Mouse (Mus musculus) forebrain, embryonic 15.5 days (tissue): ENCODE data around the gene Dhx32. TPM values are rescaled to one million over a fixed set of nuclear protein-coding genes. Genes with fewer than 3 reads are reported as not detected.

Source experiments
- ATAC-seq: fragments of 200-750 bp; cut with Nextera tagmentation; replicated peaks from 2 replicates; pipeline ENCODE4 v1.8.0; 2017; ENCODE audit warnings: mild to moderate bottlenecking, moderate TSS enrichment, moderate library complexity
- H3K27ac ChIP-seq: fragments of 300-500 bp; sonication (generic); replicated peaks from 2 replicates; pipeline ENCODE4 v1.5.1; 2015; ENCODE audit warnings: mild to moderate bottlenecking, inconsistent platforms
- H3K27me3 ChIP-seq: fragments of 300-500 bp; sonication (generic); 2 replicates; pipeline ENCODE4 v1.6.1; 2015; ENCODE audit warnings: inconsistent platforms
- H3K36me3 ChIP-seq: fragments of 300-500 bp; sonication (generic); 2 replicates; pipeline ENCODE4 v1.6.1; 2015; ENCODE audit warnings: mild to moderate bottlenecking, inconsistent platforms
- H3K4me1 ChIP-seq: fragments of 300-500 bp; sonication (generic); 2 replicates; pipeline ENCODE4 v1.6.1; 2015; ENCODE audit warnings: inconsistent platforms
- H3K4me2 ChIP-seq: fragments of 300-500 bp; sonication (generic); replicated peaks from 2 replicates; pipeline ENCODE4 v1.6.1; 2015; ENCODE audit warnings: mild to moderate bottlenecking, inconsistent platforms
- H3K4me3 ChIP-seq: fragments of 300-500 bp; sonication (generic); 2 replicates; pipeline ENCODE4 v1.5.1; 2015; ENCODE audit warnings: mild to moderate bottlenecking, inconsistent platforms
- H3K9ac ChIP-seq: fragments of 300-500 bp; sonication (generic); replicated peaks from 2 replicates; pipeline ENCODE4 v1.6.1; 2015; ENCODE audit warnings: mild to moderate bottlenecking, inconsistent platforms
- H3K9me3 ChIP-seq: fragments of 300-500 bp; sonication (generic); 2 replicates; pipeline ENCODE4 v1.6.1; 2016; ENCODE audit warnings: inconsistent platforms
- WGBS: fragments of 180-500 bp; shearing (Covaris S2); methylation state at CpG from one replicate; pipeline ENCODE4 v1.1.7; 2015; ENCODE audit warnings: mixed read lengths; 5-methylcytosine and 5-hydroxymethylcytosine counted together
- polyA plus RNA-seq: library from polyadenylated mRNA; unstranded; fragments of >200 nt; fragmentation: Nextera tagmentation; extraction: Ambion mirVana; gene quantifications from 2 replicates; pipeline ENCODE4 v1.2.1, GENCODE M21; 2015

The Dhx32 gene
- polyA plus RNA-seq, 1 experiment from 2014 or later: 50.3 TPM

DNA sequence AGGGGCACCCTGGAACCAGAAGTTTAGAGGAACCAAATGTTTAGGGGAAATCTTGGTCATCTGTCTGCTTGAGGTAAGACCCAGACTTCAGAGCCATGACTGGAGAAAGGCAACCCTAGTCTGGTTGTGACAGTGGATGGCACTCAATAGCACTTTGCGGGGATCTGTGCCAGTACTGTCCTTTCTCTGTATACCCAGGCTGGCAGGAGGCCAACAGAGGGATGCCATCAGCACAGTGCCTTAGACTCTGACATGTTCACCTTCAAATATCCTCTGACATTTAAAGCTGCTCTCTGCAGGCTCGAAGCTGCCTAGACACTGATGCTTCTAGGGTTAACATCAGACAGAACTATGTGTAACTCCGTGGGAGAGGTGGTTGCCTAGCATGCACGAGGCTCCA, 103.1 kb downstream of the Dhx32 start:
- Histone ChIP-seq H3K9ac (no peak overlapping the region), H3K4me2 (no peak overlapping the region), H3K27ac (no peak overlapping the region), H3K9me3 (no peaks in the 10 kb centered on the region), H3K27me3 (no peaks in the 10 kb centered on the region), H3K4me1 (no peaks in the 10 kb centered on the region), H3K36me3 (peaks cover 4% of the 10 kb centered on the region; the same call in 1 of the 2 replicates), H3K4me3 (no peak overlapping the region)
- ATAC-seq: no peak
- 55% methylated on average over 4 of the region's 4 CpGs for WGBS

DNA sequence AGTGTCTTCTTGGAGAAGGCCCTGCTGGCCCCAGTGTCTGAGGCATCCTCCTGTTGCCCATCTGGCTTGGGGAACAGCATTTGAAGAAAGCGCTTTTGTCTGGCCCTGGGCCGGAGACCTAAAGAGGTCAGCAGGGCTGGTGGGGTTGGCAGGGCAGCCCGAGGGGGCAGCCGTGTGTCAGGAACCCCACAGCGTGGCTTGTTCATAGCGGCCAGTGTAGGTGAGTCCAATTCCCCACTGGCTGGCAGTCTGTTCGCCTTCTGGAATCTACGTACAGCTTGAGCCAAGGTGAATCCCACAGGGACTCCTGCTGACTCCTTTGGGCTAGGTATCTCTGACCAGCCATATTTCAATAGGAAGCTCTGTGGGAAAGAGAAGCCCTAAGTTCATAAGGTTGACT, 103.8 kb downstream of the Dhx32 start:
- Histone ChIP-seq H3K4me1 (no peaks in the 10 kb centered on the region), H3K36me3 (no peaks in the 10 kb centered on the region), H3K27ac (no peak overlapping the region), H3K4me3 (no peak overlapping the region), H3K9ac (no peak overlapping the region), H3K27me3 (no peaks in the 10 kb centered on the region), H3K4me2 (no peak overlapping the region), H3K9me3 (no peaks in the 10 kb centered on the region)
- WGBS: 88% methylated on average over 8 of the region's 8 CpGs
- ATAC-seq: no peak

DNA sequence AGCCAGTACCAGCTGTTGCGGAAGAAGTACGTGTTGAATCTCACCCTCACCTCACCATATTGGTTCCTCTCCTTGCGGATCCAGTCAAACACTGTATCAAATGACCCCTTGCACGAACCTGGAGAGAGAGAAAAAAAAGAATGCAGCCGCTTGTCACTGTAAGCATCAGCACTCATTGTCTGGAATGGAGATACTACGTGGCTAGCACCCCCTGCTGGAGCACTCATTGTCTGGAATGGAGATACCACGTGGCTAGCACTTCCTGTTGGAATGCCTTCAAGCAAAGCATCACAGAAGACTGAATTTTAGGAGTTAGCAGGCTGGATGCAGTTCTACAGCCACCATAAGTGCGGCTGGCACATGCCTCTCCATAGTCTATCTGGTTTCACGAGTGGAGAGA, 106.5 kb downstream of the Dhx32 start:
- H3K36me3 ChIP-seq: peaks cover 20% of the 10 kb centered on the region
- H3K27me3 ChIP-seq: no peaks in the 10 kb centered on the region
- H3K4me3 ChIP-seq: no peak overlapping the region
- WGBS: 70% methylated on average over 9 of the region's 9 CpGs
- no peak overlapping the region for H3K9ac ChIP-seq
- no peaks in the 10 kb centered on the region for H3K9me3 ChIP-seq
- no peak overlapping the region for H3K27ac ChIP-seq
- ATAC-seq: no peak
- no peaks in the 10 kb centered on the region for H3K4me1 ChIP-seq
- no peak overlapping the region for H3K4me2 ChIP-seq

Other genes starting within 250 kb of the Dhx32 start
- not detected in 2 replicates for gene Tex36, start 180.6 kb downstream of the Dhx32 start, polyA plus RNA-seq
- 22.6 and 25.9 TPM in 2 replicates for gene Edrf1, start 145.2 kb downstream of the Dhx32 start, polyA plus RNA-seq
- 0.14 TPM in 1 of 2 replicates, not detected in the other for gene Mmp21, start 102.7 kb downstream of the Dhx32 start, polyA plus RNA-seq
- gene Bccip, start 73.4 kb downstream of the Dhx32 start, polyA plus RNA-seq: 115 and 117 TPM in 2 replicates
- gene Uros, start 72.7 kb downstream of the Dhx32 start, polyA plus RNA-seq: 52.9 and 55.3 TPM in 2 replicates
- 4.0 TPM in 2 replicates for gene Fank1, start 5.9 kb downstream of the Dhx32 start, polyA plus RNA-seq